Mouse (Mus musculus) MEL (cell line): ENCODE measurements around the gene Serpinb9d. TPM values are rescaled to one million over a fixed set of nuclear protein-coding genes. Genes with fewer than 3 reads are reported as not detected.
"Not testable (repeated sequence)": the region's sequence is repeated elsewhere in the genome, so short reads cannot be mapped to it uniquely, and the experiment has no call there.

Experiments used
- DNase-seq: peaks from one replicate; pipeline ENCODE4 v3.0.0; 2011; ENCODE audit warnings: low read depth, low spot score
- H3K27ac ChIP-seq: 2 replicates; pipeline ENCODE4 v1.5.1; 2012; ENCODE audit warnings: low read depth, mild to moderate bottlenecking, control low read depth, low read length, moderate library complexity; ENCODE audit not compliant: control insufficient read depth
- H3K27me3 ChIP-seq, 2 experiments: fragments of 150-350 bp in 1 of 2; sonication (generic) in 1 of 2; 2 replicates each; pipeline ENCODE4 v1.6.1; 2012; ENCODE audit warnings: low read length in 2 of 2, mild to moderate bottlenecking in 2 of 2, improper control_type of control experiment in 1 of 2, moderate library complexity in 1 of 2; ENCODE audit not compliant: insufficient read depth in 2 of 2, control insufficient read depth in 1 of 2
- H3K36me3 ChIP-seq, 2 experiments: 2 replicates each; pipeline ENCODE4 v1.6.1; 2012 to 2014; ENCODE audit warnings: low read length in 2 of 2, improper control_type of control experiment in 1 of 2, inconsistent platforms in 1 of 2, mild to moderate bottlenecking in 1 of 2; ENCODE audit not compliant: insufficient read depth in 2 of 2, control insufficient read depth in 1 of 2
- H3K4me1 ChIP-seq, 2 experiments: fragments of 150-350 bp in 1 of 2; sonication (generic) in 1 of 2; 2 replicates each; pipeline ENCODE4 v1.6.1; 2012; ENCODE audit warnings: low read length in 2 of 2, improper control_type of control experiment in 1 of 2, mild to moderate bottlenecking in 1 of 2; ENCODE audit not compliant: insufficient read depth in 2 of 2, control insufficient read depth in 1 of 2
- H3K4me3 ChIP-seq, 2 experiments: fragments of 150-350 bp in 1 of 2; sonication (generic) in 1 of 2; 2 replicates each; pipeline ENCODE4 v1.5.1; 2012; ENCODE audit warnings: low read depth in 2 of 2, low read length in 2 of 2, mild to moderate bottlenecking in 2 of 2, moderate library complexity in 2 of 2, control low read depth in 1 of 2, improper control_type of control experiment in 1 of 2; ENCODE audit not compliant: control insufficient read depth in 1 of 2, insufficient read depth in 1 of 2
- H3K79me2 ChIP-seq: 2 replicates; pipeline ENCODE4 v1.6.1; 2012; ENCODE audit warnings: mild to moderate bottlenecking, low read length, moderate library complexity; ENCODE audit not compliant: control insufficient read depth, poor library complexity, insufficient read depth
- H3K9ac ChIP-seq: 2 replicates; pipeline ENCODE4 v1.6.1; 2012; ENCODE audit warnings: low read depth, mild to moderate bottlenecking, control low read depth, low read length, moderate library complexity; ENCODE audit not compliant: control insufficient read depth, poor library complexity, severe bottlenecking
- H3K9me3 ChIP-seq: fragments of 150-350 bp; sonication (generic); replicated peaks from 2 replicates; pipeline ENCODE4 v1.6.1; 2012; ENCODE audit warnings: mild to moderate bottlenecking, low read length, improper control_type of control experiment, moderate library complexity; ENCODE audit not compliant: insufficient read depth
- BHLHE40 ChIP-seq: IDR thresholded peaks from 2 replicates; pipeline ENCODE4 v1.6.1; 2012; ENCODE audit warnings: low read depth, mild to moderate bottlenecking, inconsistent platforms, low read length, improper control_type of control experiment, borderline replicate concordance
- CTCF ChIP-seq, 3 experiments: IDR thresholded peaks in 2 of 3; conservative IDR thresholded peaks in 1 of 3; 2 replicates each; pipeline ENCODE4 v1.5.1; 2011 to 2012; ENCODE audit warnings: low read length in 3 of 3, low read depth in 2 of 3, mild to moderate bottlenecking in 2 of 3, improper control_type of control experiment in 1 of 3, inconsistent platforms in 1 of 3, mixed read lengths in 1 of 3, moderate library complexity in 1 of 3; ENCODE audit not compliant: control insufficient read depth in 1 of 3, insufficient read depth in 1 of 3, poor library complexity in 1 of 3, severe bottlenecking in 1 of 3
- E2F4 ChIP-seq: IDR thresholded peaks from 2 replicates; pipeline ENCODE4 v1.6.1; 2011; ENCODE audit warnings: low read depth, low read length, improper control_type of control experiment, borderline replicate concordance
- HCFC1 ChIP-seq: IDR thresholded peaks from 2 replicates; pipeline ENCODE4 v1.6.1; 2012; ENCODE audit warnings: low read depth, mild to moderate bottlenecking, inconsistent platforms, low read length, improper control_type of control experiment, moderate library complexity
- JUND ChIP-seq: IDR thresholded peaks from 2 replicates; pipeline ENCODE4 v1.6.1; 2011; ENCODE audit warnings: low read depth, mild to moderate bottlenecking, improper control_type of control experiment, low read length
- MAFK ChIP-seq: IDR thresholded peaks from 2 replicates; pipeline ENCODE4 v1.6.1; 2011; ENCODE audit warnings: low read depth, mild to moderate bottlenecking, low read length, improper control_type of control experiment, borderline replicate concordance
- MEF2A ChIP-seq: IDR thresholded peaks from 2 replicates; pipeline ENCODE4 v1.6.1; 2014; ENCODE audit warnings: low read depth, mild to moderate bottlenecking, inconsistent platforms, low read length, improper control_type of control experiment; ENCODE audit not compliant: poor library complexity, insufficient replicate concordance, severe bottlenecking; ENCODE audit errors: extremely low read depth
- MXI1 ChIP-seq: IDR thresholded peaks from 2 replicates; pipeline ENCODE4 v1.6.1; 2011; ENCODE audit warnings: mild to moderate bottlenecking, low read depth, low read length, improper control_type of control experiment
- POLR2AphosphoS5 ChIP-seq: IDR thresholded peaks from 2 replicates; pipeline ENCODE4 v1.6.1; 2012; ENCODE audit warnings: low read depth, borderline replicate concordance, mild to moderate bottlenecking, inconsistent platforms, low read length, moderate library complexity, mixed read lengths
- SIN3A ChIP-seq: IDR thresholded peaks from 2 replicates; pipeline ENCODE4 v1.6.1; 2012; ENCODE audit warnings: low read length, improper control_type of control experiment, inconsistent platforms
- SMC3 ChIP-seq: IDR thresholded peaks from 2 replicates; pipeline ENCODE4 v1.6.1; 2011; ENCODE audit warnings: low read depth, low read length, improper control_type of control experiment
- TAL1 ChIP-seq: IDR thresholded peaks from 2 replicates; pipeline ENCODE4 v1.6.1; 2012; ENCODE audit warnings: mild to moderate bottlenecking, inconsistent platforms, low read length, moderate library complexity, mixed read lengths
- TBP ChIP-seq: IDR thresholded peaks from 2 replicates; pipeline ENCODE4 v1.8.0; 2011; ENCODE audit warnings: low read depth, low read length, improper control_type of control experiment
- TCF12 ChIP-seq: IDR thresholded peaks from 2 replicates; pipeline ENCODE4 v1.6.1; 2014; ENCODE audit warnings: low read depth, mild to moderate bottlenecking, inconsistent platforms, low read length, improper control_type of control experiment, moderate library complexity
- ZC3H11A ChIP-seq: IDR thresholded peaks from 2 replicates; pipeline ENCODE4 v1.6.1; 2012; ENCODE audit warnings: low read depth, mild to moderate bottlenecking, inconsistent platforms, low read length, improper control_type of control experiment
- polyA plus RNA-seq, 2 experiments: library from polyadenylated mRNA; stranded (reverse) in 1 of 2; unstranded in 1 of 2; fragments of >175 nt in 1 of 2; fragments of >200 nt in 1 of 2; gene quantifications; 2 replicates each; pipeline versions ENCODE4 v1.2.1 to v1.2.4; 2012; ENCODE audit warnings: low replicate concordance in 2 of 2, low read depth in 1 of 2; ENCODE audit not compliant: insufficient read length in 2 of 2, insufficient read depth in 1 of 2, missing spikeins in 1 of 2
- total RNA-seq: library from RNA; depleted of rRNA; stranded (reverse); fragments of 300-350 nt; gene quantifications from 2 replicates; pipeline ENCODE4 v1.2.3, GENCODE M21; 2012; rRNA removed

Serpinb9d gene
- total and polyA plus RNA-seq, 3 experiments, result not detected

GRCm38 (mm10) chr13:33199740-33200139, 7.0 kb downstream of the Serpinb9d start:
- peak; percentile 6 for DNase-seq
- H3K9ac ChIP-seq, result no peak overlapping the region
- no peak overlapping the region for H3K27ac ChIP-seq
- no peaks in the 10 kb centered on the region for H3K27me3 ChIP-seq
- H3K36me3 ChIP-seq, result no peaks in the 10 kb centered on the region
- no peaks in the 10 kb centered on the region for H3K4me1 ChIP-seq
- H3K79me2 ChIP-seq, result no peaks in the 10 kb centered on the region
- no peaks in the 10 kb centered on the region for H3K9me3 ChIP-seq
- no peak overlapping the region for H3K4me3 ChIP-seq
- TF ChIP-seq MAFK (no peak), TBP (no peak), HCFC1 (no peak), TAL1 (no peak), TCF12 (no peak), CTCF (IDR thresholded peaks at IDR 0.05 in 2 of 3, conservative IDR thresholded peaks at IDR 0.05 in 1 of 3; ENCODE audit: control insufficient read depth in 1 of 3, insufficient read depth in 1 of 3, low read depth in 2 of 3, low read length in 3 of 3, poor library complexity in 1 of 3, severe bottlenecking in 1 of 3) (peak in 1 of 3 experiments; percentile 38; a peak in 2 of 6 replicates), SMC3 (peak; percentile 55), E2F4 (no peak), MEF2A (no peak), SIN3A (no peak), BHLHE40 (no peak), POLR2AphosphoS5 (no peak), ZC3H11A (no peak), MXI1 (no peak), JUND (no peak)

DNA sequence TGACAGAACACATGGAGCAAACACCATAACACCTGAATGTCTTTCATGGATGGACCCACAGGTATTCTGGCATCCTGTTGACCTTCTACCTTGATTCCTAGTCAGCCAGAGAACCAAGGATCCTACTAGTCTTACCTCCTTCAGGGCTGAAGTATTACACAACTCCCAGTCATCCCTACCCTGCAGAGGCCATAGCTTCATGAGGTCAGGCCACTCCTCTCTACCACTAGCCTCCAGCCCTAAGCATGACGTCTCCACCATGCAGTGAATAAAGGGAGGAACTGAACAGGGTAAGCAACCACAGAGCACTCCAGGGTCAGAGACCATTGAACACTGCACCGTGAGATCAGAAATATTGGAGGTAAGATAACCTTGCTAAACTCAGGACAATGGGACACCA, 56.6 kb downstream of the Serpinb9d start, which contains the start of gene Serpinb9e:
Gene Serpinb9e (plus strand): TSS at position 301 of the 400 bp plus-strand sequence.
- H3K9me3 ChIP-seq, DNase-seq, H3K4me3 ChIP-seq, H3K4me1 ChIP-seq, H3K9ac ChIP-seq, H3K27ac ChIP-seq, H3K79me2 ChIP-seq, H3K27me3 ChIP-seq, H3K36me3 ChIP-seq: not testable (repeated sequence)

Other genes with a start within 250 kb of the Serpinb9d start
- gene Serpinb6b, start 227.8 kb upstream of the Serpinb9d start, total RNA-seq, result 0.20 and 0.27 TPM in 2 replicates
- gene Serpinb6b, start 227.8 kb upstream of the Serpinb9d start, polyA plus RNA-seq, result 1 to 10 TPM in 1 of 2 experiments, not detected in 1; 1.2 TPM
- 1.6 and 2.1 TPM in 2 replicates for gene Serpinb9, start 189.7 kb upstream of the Serpinb9d start, total RNA-seq
- 1 to 10 TPM in 1 of 2 experiments, not detected in 1; 2.9 TPM for gene Serpinb9, start 189.7 kb upstream of the Serpinb9d start, polyA plus RNA-seq
- gene Serpinb9b, start 165.5 kb upstream of the Serpinb9d start, total RNA-seq, result 1.5 and 2.3 TPM in 2 replicates
- 1 to 10 TPM in 1 of 2 experiments, not detected in 1; 3.9 TPM for gene Serpinb9b, start 165.5 kb upstream of the Serpinb9d start, polyA plus RNA-seq
- not detected in 2 replicates for gene Serpinb1b, start 114.4 kb upstream of the Serpinb9d start, total RNA-seq
- not detected for gene Serpinb1b, start 114.4 kb upstream of the Serpinb9d start, polyA plus RNA-seq
- gene Serpinb9c, start 33.2 kb upstream of the Serpinb9d start, total RNA-seq, result not detected in 2 replicates
- not detected for gene Serpinb9c, start 33.2 kb upstream of the Serpinb9d start, polyA plus RNA-seq
- not detected in 2 replicates for gene Serpinb9e, start 56.7 kb downstream of the Serpinb9d start, total RNA-seq
- not detected for gene Serpinb9e, start 56.7 kb downstream of the Serpinb9d start, polyA plus RNA-seq
- gene Serpinb9f, start 131.1 kb downstream of the Serpinb9d start, total RNA-seq, result not detected in 2 replicates
- gene Serpinb9f, start 131.1 kb downstream of the Serpinb9d start, polyA plus RNA-seq, result not detected
- gene Gm11397, start 202.8 kb downstream of the Serpinb9d start, total RNA-seq, result not detected in 2 replicates
- not detected for gene Gm11397, start 202.8 kb downstream of the Serpinb9d start, polyA plus RNA-seq